Mouse (Mus musculus): Measurements from ENCODE around the gene Tmem218. TPM values are rescaled to one million over a fixed set of nuclear protein-coding genes. Genes with fewer than 3 reads are reported as not detected.
A peak's percentile ranks its signal among the peaks of the same experiment; 100 is the strongest.

Gene Tmem218
- 12.6 and 12.9 TPM in 2 replicates for polyA plus RNA-seq (2016; fragmentation: Nextera tagmentation; extraction: Ambion mirVana)

DNA sequence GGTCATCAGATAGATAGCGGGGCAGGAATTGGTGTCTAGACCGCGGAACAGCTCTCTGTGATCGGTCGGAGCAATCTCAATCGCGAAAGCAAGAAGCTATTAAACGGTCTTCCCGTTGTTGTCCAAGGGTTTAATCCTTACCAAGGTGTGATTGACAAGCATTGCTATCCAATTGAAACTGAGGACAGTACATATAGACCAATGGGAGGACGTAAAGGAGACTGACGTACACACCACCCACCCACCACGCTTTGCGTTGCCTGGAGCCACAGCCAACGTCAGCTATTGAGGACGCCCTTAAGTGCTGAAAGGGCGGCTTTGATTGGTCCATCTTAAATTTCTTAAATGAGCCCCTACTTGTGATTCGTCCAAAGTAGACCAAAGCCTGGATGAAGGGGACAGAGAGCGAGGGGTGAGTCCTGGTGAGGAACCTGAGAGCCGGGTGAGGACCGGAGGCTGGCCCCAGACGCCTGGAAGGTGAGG lies at the start of gene Tmem218:
Tmem218 (plus strand) TSS at position 295 of the 483 bp plus-strand sequence.
- Histone ChIP-seq H3K27me3 (ENCODE audit: poor library complexity, severe bottlenecking) (no peaks in the 10 kb centered on the region), H3K27ac (peak within 1 kb of the TSS; percentile 92), H3K9me3 (no peaks in the 10 kb centered on the region), H3K4me1 (peaks cover 30% of the 10 kb centered on the region), H3K4me3 (peak within 1 kb of the TSS; percentile 75), H3K36me3 (replicated peaks) (no peaks in the 10 kb centered on the region)
- DNase-seq (ENCODE audit: extremely low spot score, low spot score), result peak; percentile 90
- WGBS, result 0% methylated on average over 21 of the region's 21 CpGs

DNA sequence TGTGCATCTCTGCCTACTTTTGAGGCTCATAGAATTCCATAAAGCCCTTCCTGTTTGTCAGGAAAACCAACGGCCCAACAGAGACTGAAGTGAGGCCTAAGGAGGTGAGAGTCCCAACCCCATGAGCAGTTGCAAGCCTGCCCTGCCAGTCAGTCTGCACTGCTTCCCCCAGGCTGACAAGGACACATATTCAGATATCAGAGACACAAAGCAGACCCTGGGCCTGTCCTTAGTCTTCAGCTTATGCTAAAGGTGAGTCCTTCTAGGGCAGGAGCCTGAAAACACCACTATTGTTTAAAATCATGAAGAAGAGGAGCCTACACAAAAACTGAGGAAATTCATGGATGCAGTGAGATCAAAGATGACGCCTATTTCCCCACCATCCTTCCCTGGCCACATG lies 47.3 kb upstream of the Tmem218 start:
- Histone ChIP-seq H3K27ac (no peak overlapping the region), H3K9me3 (no peaks in the 10 kb centered on the region), H3K4me3 (no peak overlapping the region), H3K36me3 (replicated peaks) (no peaks in the 10 kb centered on the region), H3K27me3 (ENCODE audit: poor library complexity, severe bottlenecking) (0 out of 2 replicates have a peak, but pooled peaks cover 6% of the 10 kb centered on the region), H3K4me1 (peaks cover 9% of the 10 kb centered on the region)
- peak; percentile 8 for DNase-seq (ENCODE audit: extremely low spot score, low spot score)
- 85% methylated on average over 2 of the region's 2 CpGs for WGBS

DNA sequence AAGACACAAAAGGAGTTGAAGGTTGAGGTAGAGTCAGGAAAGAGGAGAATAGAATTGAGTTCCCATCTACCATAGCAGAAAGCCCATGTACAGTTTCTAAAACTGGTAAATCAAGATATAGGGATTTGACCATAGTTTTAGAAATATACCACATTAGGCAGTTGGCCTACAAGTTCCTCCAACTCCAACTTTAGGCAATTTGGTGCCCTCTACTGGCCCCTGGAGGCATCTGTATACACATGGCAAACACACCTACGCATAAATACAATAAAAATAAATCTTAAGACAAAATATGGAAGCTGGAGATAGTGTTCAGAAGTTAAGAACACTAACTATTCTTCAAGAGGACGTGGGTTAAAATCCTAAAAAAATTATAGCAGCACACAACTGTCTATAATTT lies 41.1 kb upstream of the Tmem218 start:
- H3K27ac ChIP-seq, result no peak overlapping the region
- DNase-seq (ENCODE audit: extremely low spot score, low spot score), result no peak
- H3K4me1 ChIP-seq, result peaks cover 4% of the 10 kb centered on the region; the same call in 1 of the 2 replicates
- no peak overlapping the region for H3K4me3 ChIP-seq
- 73% methylated on average over 2 of the region's 2 CpGs for WGBS
- no peaks in the 10 kb centered on the region for H3K36me3 ChIP-seq (replicated peaks)
- H3K9me3 ChIP-seq, result no peaks in the 10 kb centered on the region
- no peaks in the 10 kb centered on the region for H3K27me3 ChIP-seq (ENCODE audit: poor library complexity, severe bottlenecking)

GRCm38 (mm10) chr9:37173376-37173775 lies 34.6 kb upstream of the Tmem218 start:
- peaks cover 30% of the 10 kb centered on the region for H3K4me1 ChIP-seq
- no peaks in the 10 kb centered on the region for H3K36me3 ChIP-seq (replicated peaks)
- no peak overlapping the region for H3K4me3 ChIP-seq
- no peaks in the 10 kb centered on the region for H3K9me3 ChIP-seq
- DNase-seq (ENCODE audit: extremely low spot score, low spot score), result no peak
- 66% methylated on average over 5 of the region's 5 CpGs for WGBS
- no peak overlapping the region for H3K27ac ChIP-seq
- H3K27me3 ChIP-seq (ENCODE audit: poor library complexity, severe bottlenecking), result peaks cover 39% of the 10 kb centered on the region

- Histone ChIP-seq H3K9me3 (no peaks in the 10 kb centered on the region), H3K27ac (no peak overlapping the region), H3K36me3 (replicated peaks) (no peaks in the 10 kb centered on the region), H3K27me3 (ENCODE audit: poor library complexity, severe bottlenecking) (peaks cover 61% of the 10 kb centered on the region), H3K4me3 (no peak overlapping the region), H3K4me1 (peaks cover 52% of the 10 kb centered on the region)
- WGBS, result 84% methylated on average over 3 of the region's 3 CpGs
- no peak for DNase-seq (ENCODE audit: extremely low spot score, low spot score)
Observed at GRCm38 (mm10) chr9:37176002-37176401, 32.0 kb upstream of the Tmem218 start.

DNA sequence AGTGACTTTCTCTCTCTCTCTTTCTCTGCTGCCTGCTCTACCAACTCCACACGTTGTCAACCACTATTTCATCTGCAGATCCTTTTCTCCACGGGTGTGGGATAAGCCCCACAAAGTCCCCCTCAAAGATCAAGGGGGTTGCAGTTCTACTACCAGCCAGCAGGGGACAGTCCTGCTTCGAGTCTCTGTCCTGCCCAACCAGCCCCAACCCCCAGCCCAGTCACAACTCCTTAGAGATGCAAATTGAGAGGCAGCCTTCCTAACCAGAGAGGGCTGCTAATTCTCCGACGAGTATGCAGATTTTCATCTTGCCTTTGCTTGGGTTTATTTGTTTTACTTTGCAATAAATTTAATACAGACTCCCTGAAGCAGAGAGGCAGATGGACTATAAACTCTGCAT lies 30.9 kb upstream of the Tmem218 start:
- Histone ChIP-seq H3K27me3 (ENCODE audit: poor library complexity, severe bottlenecking) (peaks cover 61% of the 10 kb centered on the region), H3K9me3 (no peaks in the 10 kb centered on the region), H3K36me3 (replicated peaks) (no peaks in the 10 kb centered on the region), H3K4me1 (peaks cover 63% of the 10 kb centered on the region), H3K27ac (peak overlapping the region; percentile 82), H3K4me3 (peak overlapping the region; percentile 19; the same call in 1 of the 2 replicates)
- peak; percentile 80 for DNase-seq (ENCODE audit: extremely low spot score, low spot score)
- WGBS, result under 1% methylated on average over 5 of the region's 5 CpGs

- Histone ChIP-seq H3K27me3 (ENCODE audit: poor library complexity, severe bottlenecking) (peaks cover 61% of the 10 kb centered on the region), H3K27ac (peak overlapping the region; percentile 82), H3K36me3 (replicated peaks) (no peaks in the 10 kb centered on the region), H3K9me3 (no peaks in the 10 kb centered on the region), H3K4me1 (peaks cover 68% of the 10 kb centered on the region), H3K4me3 (peak overlapping the region; percentile 19; the same call in 1 of the 2 replicates)
- 44% methylated on average over 8 of the region's 8 CpGs for WGBS
- peak; percentile 24 for DNase-seq (ENCODE audit: extremely low spot score, low spot score)
Observed at GRCm38 (mm10) chr9:37177551-37177950, 30.5 kb upstream of the Tmem218 start.

- 12% methylated on average over 4 of the region's 4 CpGs for WGBS
- H3K27me3 ChIP-seq (ENCODE audit: poor library complexity, severe bottlenecking), result peaks cover 57% of the 10 kb centered on the region
- no peaks in the 10 kb centered on the region; the same call in 1 of the 2 replicates for H3K9me3 ChIP-seq
- no peaks in the 10 kb centered on the region for H3K36me3 ChIP-seq (replicated peaks)
- H3K4me1 ChIP-seq, result peaks cover 69% of the 10 kb centered on the region
- DNase-seq (ENCODE audit: extremely low spot score, low spot score), result peak; percentile 53
- 0 out of 2 replicates have a peak overlapping the region, but pooled peaks have one; percentile 1 for H3K4me3 ChIP-seq
- peak overlapping the region; percentile 82 for H3K27ac ChIP-seq
Observed at GRCm38 (mm10) chr9:37178911-37179310, 29.1 kb upstream of the Tmem218 start.

GRCm38 (mm10) chr9:37179596-37179995 lies 28.4 kb upstream of the Tmem218 start:
- DNase-seq (ENCODE audit: extremely low spot score, low spot score), result no peak
- 91% methylated on average over 4 of the region's 4 CpGs for WGBS
- Histone ChIP-seq H3K36me3 (replicated peaks) (no peaks in the 10 kb centered on the region), H3K4me3 (no peak overlapping the region), H3K27me3 (ENCODE audit: poor library complexity, severe bottlenecking) (peaks cover 52% of the 10 kb centered on the region), H3K4me1 (peaks cover 69% of the 10 kb centered on the region), H3K9me3 (no peaks in the 10 kb centered on the region; the same call in 1 of the 2 replicates), H3K27ac (peak overlapping the region; percentile 82)

DNA sequence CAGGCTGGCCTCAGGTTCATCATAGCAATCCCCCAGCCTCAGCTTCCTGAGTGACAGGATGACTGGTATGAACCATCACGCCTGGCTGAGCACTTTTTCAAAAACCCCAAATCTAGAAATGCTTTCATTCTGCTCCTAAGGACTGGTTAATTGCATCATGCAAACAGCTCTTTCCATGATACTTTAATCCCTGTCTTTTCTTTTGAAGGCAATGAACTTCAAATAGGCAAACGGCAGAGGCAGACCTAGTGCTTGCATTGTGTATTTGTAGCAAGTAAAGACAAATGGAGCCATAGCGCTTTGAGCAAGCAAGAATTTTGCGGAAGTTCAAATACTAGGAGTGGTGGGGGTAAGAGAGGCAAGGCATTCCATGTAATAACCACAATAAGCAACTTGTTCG lies 26.4 kb upstream of the Tmem218 start:
- DNase-seq (ENCODE audit: extremely low spot score, low spot score), result peak; percentile 22
- no peak overlapping the region for H3K27ac ChIP-seq
- 49% methylated on average over 5 of the region's 5 CpGs for WGBS
- H3K4me1 ChIP-seq, result peaks cover 67% of the 10 kb centered on the region
- H3K27me3 ChIP-seq (ENCODE audit: poor library complexity, severe bottlenecking), result peaks cover 32% of the 10 kb centered on the region
- no peaks in the 10 kb centered on the region for H3K36me3 ChIP-seq (replicated peaks)
- H3K4me3 ChIP-seq, result no peak overlapping the region
- H3K9me3 ChIP-seq, result no peaks in the 10 kb centered on the region; the same call in 1 of the 2 replicates

GRCm38 (mm10) chr9:37183176-37183575 lies 24.8 kb upstream of the Tmem218 start:
- Histone ChIP-seq H3K9me3 (no peaks in the 10 kb centered on the region; the same call in 1 of the 2 replicates), H3K27me3 (ENCODE audit: poor library complexity, severe bottlenecking) (peaks cover 24% of the 10 kb centered on the region), H3K4me3 (no peak overlapping the region), H3K4me1 (peaks cover 51% of the 10 kb centered on the region), H3K27ac (no peak overlapping the region), H3K36me3 (replicated peaks) (no peaks in the 10 kb centered on the region)
- 82% methylated on average over 2 of the region's 2 CpGs for WGBS
- no peak for DNase-seq (ENCODE audit: extremely low spot score, low spot score)

DNA sequence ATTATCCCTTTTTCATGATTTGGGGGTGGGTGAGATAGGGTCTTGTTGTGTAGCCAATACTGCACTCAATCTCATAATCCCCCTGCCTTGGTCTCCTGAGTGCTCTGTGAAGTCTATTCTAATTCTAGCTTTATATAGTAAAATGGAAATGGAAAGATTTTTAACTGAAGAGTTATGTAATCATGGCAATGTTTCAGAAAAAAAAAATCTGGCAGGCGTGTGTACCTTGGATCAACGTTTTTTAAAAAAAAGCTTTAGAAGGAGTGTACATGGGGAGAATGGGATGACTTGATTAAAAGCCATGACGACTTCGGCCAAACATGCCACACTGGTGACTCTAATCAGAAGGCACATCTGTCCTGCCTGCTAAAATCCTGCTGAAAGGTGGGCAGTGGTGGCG lies 20.6 kb upstream of the Tmem218 start:
- Histone ChIP-seq H3K36me3 (replicated peaks) (no peaks in the 10 kb centered on the region), H3K4me3 (no peak overlapping the region), H3K4me1 (peaks cover 9% of the 10 kb centered on the region), H3K27ac (no peak overlapping the region), H3K27me3 (ENCODE audit: poor library complexity, severe bottlenecking) (no peaks in the 10 kb centered on the region), H3K9me3 (peaks cover 6% of the 10 kb centered on the region; the same call in 1 of the 2 replicates)
- DNase-seq (ENCODE audit: extremely low spot score, low spot score), result no peak
- 93% methylated on average over 5 of the region's 5 CpGs for WGBS

DNA sequence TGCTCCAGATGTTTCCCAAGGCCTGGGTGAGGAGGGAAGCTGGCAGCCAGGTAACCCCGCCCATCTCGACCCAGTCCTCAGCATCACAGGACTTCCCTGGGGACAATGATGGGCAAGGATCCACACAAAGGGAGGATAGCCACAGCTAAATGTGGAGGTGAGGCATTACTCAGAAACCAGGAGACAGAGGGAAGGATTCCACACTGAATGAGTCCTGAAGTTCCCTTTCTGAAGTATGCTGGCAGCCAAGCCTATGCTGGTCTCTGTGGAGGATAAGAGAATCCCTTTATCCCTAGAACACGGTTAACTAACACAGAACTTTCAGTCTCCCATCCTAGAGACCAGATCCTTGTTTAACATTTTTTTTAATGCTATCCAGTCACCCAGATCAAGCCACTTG lies 20.0 kb upstream of the Tmem218 start:
- no peak for DNase-seq (ENCODE audit: extremely low spot score, low spot score)

More for the DNA sequence above, 20.0 kb upstream of the Tmem218 start:
- Histone ChIP-seq H3K27ac (no peak overlapping the region), H3K9me3 (peaks cover 6% of the 10 kb centered on the region; the same call in 1 of the 2 replicates), H3K4me1 (peaks cover 3% of the 10 kb centered on the region), H3K4me3 (no peak overlapping the region), H3K36me3 (replicated peaks) (no peaks in the 10 kb centered on the region), H3K27me3 (ENCODE audit: poor library complexity, severe bottlenecking) (no peaks in the 10 kb centered on the region)
- WGBS, result 85% methylated on average over 3 of the region's 3 CpGs
